Mouse (Mus musculus): ENCODE measurements at regions not wholly inside any gene's neighbourhood (a gene's known extent, or its start where the extent isn't known, plus 50 kb on each side); places are given as distances from the start of the nearest gene placed in this dataset.

DNA sequence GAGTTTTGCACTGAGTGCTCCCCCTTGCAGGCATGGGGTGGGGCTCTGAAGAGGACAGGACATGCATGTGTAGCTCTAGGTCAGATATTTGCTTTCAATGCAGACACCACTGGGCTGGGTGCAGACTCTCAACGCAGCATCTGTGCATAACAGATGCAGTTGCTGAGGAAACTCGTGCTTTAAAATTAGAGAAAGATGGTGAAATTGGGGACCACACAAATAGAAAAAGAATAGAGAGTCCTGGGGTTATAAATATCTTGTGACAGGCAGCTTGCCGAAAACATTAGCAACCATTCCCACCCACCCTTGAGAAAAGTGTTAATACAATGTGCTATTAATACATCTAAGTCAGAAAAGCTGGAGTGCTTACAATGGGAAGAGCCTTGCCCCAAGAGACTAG is 133.3 kb upstream of the Ankrd50 start:
- H3K4me3 ChIP-seq (ENCODE audit: low read depth, low read length): no peak overlapping the region
- H3K9ac ChIP-seq (replicated peaks): no peak overlapping the region
- no peak overlapping the region for H3K4me2 ChIP-seq (ENCODE audit: low read depth, low read length)
- ATAC-seq (no peak), DNase-seq (no peak)
- TF ChIP-seq EP300 (IDR thresholded peaks at IDR 0.05; ENCODE audit: low read depth): no peak
- TF ChIP-seq CTCF (IDR thresholded peaks at IDR 0.05; ENCODE audit: low read depth): no peak
- WGBS (ENCODE audit: insufficient replicate concordance): 65% methylated on average over 3 of the region's 3 CpGs
- H3K9me3 ChIP-seq (ENCODE audit: low read length): no peaks in the 10 kb centered on the region
- no peaks in the 10 kb centered on the region for H3K4me1 ChIP-seq (ENCODE audit: insufficient read depth)
- no peaks in the 10 kb centered on the region for H3K27me3 ChIP-seq (ENCODE audit: insufficient read depth, low read length)
- H3K27ac ChIP-seq (ENCODE audit: low read depth): no peak overlapping the region
- H3K36me3 ChIP-seq (replicated peaks; ENCODE audit: insufficient read depth, low read length): no peaks in the 10 kb centered on the region

- TF ChIP-seq EP300 (IDR thresholded peaks at IDR 0.05; ENCODE audit: low read depth): no peak
- TF ChIP-seq CTCF (IDR thresholded peaks at IDR 0.05; ENCODE audit: low read depth): no peak
- H3K4me2 ChIP-seq (ENCODE audit: low read depth, low read length): no peak overlapping the region
- H3K4me3 ChIP-seq (ENCODE audit: low read depth, low read length): no peak overlapping the region
- DNase-seq (no peak), ATAC-seq (no peak)
- H3K27ac ChIP-seq (ENCODE audit: low read depth): no peak overlapping the region
- no peaks in the 10 kb centered on the region for H3K27me3 ChIP-seq (ENCODE audit: insufficient read depth, low read length)
- H3K4me1 ChIP-seq (ENCODE audit: insufficient read depth): no peaks in the 10 kb centered on the region
- H3K9ac ChIP-seq (replicated peaks): no peak overlapping the region
- 77% methylated on average over 8 of the region's 8 CpGs for WGBS (ENCODE audit: insufficient replicate concordance)
- H3K36me3 ChIP-seq (replicated peaks; ENCODE audit: insufficient read depth, low read length): no peaks in the 10 kb centered on the region
- H3K9me3 ChIP-seq (ENCODE audit: low read length): no peaks in the 10 kb centered on the region
These were observed 132.6 kb upstream of the Ankrd50 start for GRCm38 (mm10) chr3:38617217-38617616.

DNA sequence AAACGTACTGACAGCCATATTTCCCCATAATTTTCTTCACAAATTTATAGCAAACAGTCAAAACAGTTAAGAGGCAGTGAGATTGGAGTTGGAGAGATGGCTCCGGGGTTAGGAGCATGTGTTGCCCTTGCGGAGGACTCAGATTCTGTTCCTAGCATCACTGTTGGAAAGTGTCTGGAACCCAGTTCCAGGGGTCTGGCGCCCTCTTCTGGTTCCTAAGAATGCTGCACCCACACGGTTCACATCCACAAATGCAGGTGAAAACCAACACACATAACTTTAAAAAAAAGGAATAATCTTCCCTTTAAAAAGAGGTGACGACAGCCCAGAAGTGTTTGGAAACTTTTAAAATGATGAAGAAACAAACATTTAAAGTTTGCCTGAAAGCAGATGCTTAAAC is 129.1 kb upstream of the Ankrd50 start:
- ATAC-seq: no peak
- no peak overlapping the region for H3K27ac ChIP-seq (ENCODE audit: low read depth)

GRCm38 (mm10) chr3:38591531-38591930 is 106.9 kb upstream of the Ankrd50 start:
- no peaks in the 10 kb centered on the region for H3K9me3 ChIP-seq (ENCODE audit: low read length)
- WGBS (ENCODE audit: insufficient replicate concordance): 80% methylated on average over 1 of the region's 1 CpGs
- H3K27ac ChIP-seq (ENCODE audit: low read depth): no peak overlapping the region
- no peak overlapping the region for H3K4me2 ChIP-seq (ENCODE audit: low read depth, low read length)
- no peaks in the 10 kb centered on the region for H3K4me1 ChIP-seq (ENCODE audit: insufficient read depth)
- H3K9ac ChIP-seq (replicated peaks): no peak overlapping the region
- H3K4me3 ChIP-seq (ENCODE audit: low read depth, low read length): no peak overlapping the region
- DNase-seq: no peak
- no peak for ATAC-seq
- H3K27me3 ChIP-seq (ENCODE audit: insufficient read depth, low read length): no peaks in the 10 kb centered on the region
- TF ChIP-seq CTCF (IDR thresholded peaks at IDR 0.05; ENCODE audit: low read depth): no peak
- no peak for TF ChIP-seq EP300 (IDR thresholded peaks at IDR 0.05; ENCODE audit: low read depth)
- H3K36me3 ChIP-seq (replicated peaks; ENCODE audit: insufficient read depth, low read length): no peaks in the 10 kb centered on the region

More for the DNA sequence above, 129.1 kb upstream of the Ankrd50 start:
- no peaks in the 10 kb centered on the region for H3K27me3 ChIP-seq (ENCODE audit: insufficient read depth, low read length)
- H3K9ac ChIP-seq (replicated peaks): no peak overlapping the region
- H3K4me2 ChIP-seq (ENCODE audit: low read depth, low read length): no peak overlapping the region
- 68% methylated on average over 6 of the region's 6 CpGs for WGBS (ENCODE audit: insufficient replicate concordance)
- H3K4me3 ChIP-seq (ENCODE audit: low read depth, low read length): no peak overlapping the region
- H3K4me1 ChIP-seq (ENCODE audit: insufficient read depth): no peaks in the 10 kb centered on the region
- no peak for DNase-seq
- no peaks in the 10 kb centered on the region for H3K36me3 ChIP-seq (replicated peaks; ENCODE audit: insufficient read depth, low read length)
- no peaks in the 10 kb centered on the region for H3K9me3 ChIP-seq (ENCODE audit: low read length)
- TF ChIP-seq CTCF (IDR thresholded peaks at IDR 0.05; ENCODE audit: low read depth) (peak; percentile 49), EP300 (IDR thresholded peaks at IDR 0.05; ENCODE audit: low read depth) (no peak)

DNA sequence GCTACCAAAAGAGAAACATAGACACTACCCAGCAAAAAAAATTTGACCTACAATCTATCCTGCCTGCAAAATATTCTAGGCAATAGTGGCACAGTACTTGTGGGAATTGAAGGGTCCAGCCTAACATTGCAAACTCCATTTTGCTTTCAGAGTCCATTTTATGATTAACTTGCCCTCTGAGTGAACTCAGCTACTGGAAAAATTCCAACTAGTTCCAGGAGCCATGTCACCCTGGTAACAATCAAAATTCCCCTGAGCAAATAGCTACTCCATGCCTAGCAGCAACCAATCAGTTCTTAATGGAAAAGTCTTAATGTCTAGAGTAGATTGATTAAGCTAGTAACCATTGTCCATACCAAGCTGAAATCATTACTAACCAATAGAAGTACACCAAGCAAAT is 104.3 kb upstream of the Ankrd50 start:
- TF ChIP-seq CTCF (IDR thresholded peaks at IDR 0.05; ENCODE audit: low read depth) (no peak), EP300 (IDR thresholded peaks at IDR 0.05; ENCODE audit: low read depth) (no peak)

GRCm38 (mm10) chr3:38585509-38585908 is 100.9 kb upstream of the Ankrd50 start:
- TF ChIP-seq EP300 (IDR thresholded peaks at IDR 0.05; ENCODE audit: low read depth) (no peak), CTCF (IDR thresholded peaks at IDR 0.05; ENCODE audit: low read depth) (no peak)
- 74% methylated on average over 5 of the region's 5 CpGs for WGBS (ENCODE audit: insufficient replicate concordance)
- no peak overlapping the region for H3K4me3 ChIP-seq (ENCODE audit: low read depth, low read length)
- H3K27ac ChIP-seq (ENCODE audit: low read depth): no peak overlapping the region
- H3K4me2 ChIP-seq (ENCODE audit: low read depth, low read length): no peak overlapping the region
- H3K9me3 ChIP-seq (ENCODE audit: low read length): no peaks in the 10 kb centered on the region
- no peaks in the 10 kb centered on the region for H3K27me3 ChIP-seq (ENCODE audit: insufficient read depth, low read length)
- H3K36me3 ChIP-seq (replicated peaks; ENCODE audit: insufficient read depth, low read length): no peaks in the 10 kb centered on the region
- no peak overlapping the region for H3K9ac ChIP-seq (replicated peaks)
- DNase-seq: no peak
- no peaks in the 10 kb centered on the region for H3K4me1 ChIP-seq (ENCODE audit: insufficient read depth)
- no peak for ATAC-seq

More for the DNA sequence above, 104.3 kb upstream of the Ankrd50 start:
- H3K4me2 ChIP-seq (ENCODE audit: low read depth, low read length): no peak overlapping the region
- no peak overlapping the region for H3K4me3 ChIP-seq (ENCODE audit: low read depth, low read length)
- no peak overlapping the region for H3K27ac ChIP-seq (ENCODE audit: low read depth)
- ATAC-seq (no peak), DNase-seq (no peak)
- H3K27me3 ChIP-seq (ENCODE audit: insufficient read depth, low read length): no peaks in the 10 kb centered on the region
- no peak overlapping the region for H3K9ac ChIP-seq (replicated peaks)
- no peaks in the 10 kb centered on the region for H3K36me3 ChIP-seq (replicated peaks; ENCODE audit: insufficient read depth, low read length)
- H3K4me1 ChIP-seq (ENCODE audit: insufficient read depth): no peaks in the 10 kb centered on the region
- H3K9me3 ChIP-seq (ENCODE audit: low read length): no peaks in the 10 kb centered on the region

DNA sequence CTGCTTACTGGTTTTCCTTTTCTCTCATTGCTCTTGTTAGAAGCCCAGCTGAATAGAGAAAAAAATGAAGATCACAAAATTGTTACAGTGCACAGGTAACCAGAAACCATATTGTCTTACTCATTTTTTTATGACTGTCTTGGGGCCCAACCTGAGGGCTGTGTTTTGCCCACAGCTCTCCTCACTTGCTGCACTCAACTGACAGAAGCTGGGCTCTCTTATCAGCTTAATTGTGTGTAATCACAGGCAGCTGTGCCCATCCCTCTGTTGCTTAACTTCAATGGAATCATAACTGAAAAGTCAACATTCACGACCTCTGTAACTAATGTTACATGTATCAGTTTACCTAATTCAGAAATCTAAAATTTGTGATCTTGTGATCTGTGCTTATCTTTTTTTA is 95.1 kb upstream of the Ankrd50 start:
- Histone ChIP-seq H3K4me2 (ENCODE audit: low read depth, low read length) (no peak overlapping the region), H3K4me3 (ENCODE audit: low read depth, low read length) (no peak overlapping the region), H3K27me3 (ENCODE audit: insufficient read depth, low read length) (no peaks in the 10 kb centered on the region), H3K9ac (replicated peaks) (no peak overlapping the region), H3K4me1 (ENCODE audit: insufficient read depth) (no peaks in the 10 kb centered on the region), H3K27ac (ENCODE audit: low read depth) (no peak overlapping the region), H3K9me3 (ENCODE audit: low read length) (no peaks in the 10 kb centered on the region), H3K36me3 (replicated peaks; ENCODE audit: insufficient read depth, low read length) (no peaks in the 10 kb centered on the region)
- 36% methylated on average over 1 of the region's 1 CpGs for WGBS (ENCODE audit: insufficient replicate concordance)
- ATAC-seq: no peak
- DNase-seq: no peak
- no peak for TF ChIP-seq EP300 (IDR thresholded peaks at IDR 0.05; ENCODE audit: low read depth)
- no peak for TF ChIP-seq CTCF (IDR thresholded peaks at IDR 0.05; ENCODE audit: low read depth)
